Mouse (Mus musculus) layer of hippocampus, postnatal 10 days (tissue): Measurements from ENCODE around the gene Stab2. TPM values are rescaled to one million over a fixed set of nuclear protein-coding genes. Genes with fewer than 3 reads are reported as not detected.
A peak's percentile ranks its signal among the peaks of the same experiment; 100 is the strongest.

Source experiments
- DNase-seq, 2 experiments: peaks; one replicate each; pipeline ENCODE4 v3.0.0; 2021; ENCODE audit warnings: low spot score in 2 of 2
- total RNA-seq, 2 experiments: library from RNA; stranded (reverse); gene quantifications; 2 replicates each; pipeline ENCODE4 v1.2.3; 2021

The Stab2 gene
- total RNA-seq, 2 experiments from 2014 or later = 0.47 to 0.55 TPM

DNA sequence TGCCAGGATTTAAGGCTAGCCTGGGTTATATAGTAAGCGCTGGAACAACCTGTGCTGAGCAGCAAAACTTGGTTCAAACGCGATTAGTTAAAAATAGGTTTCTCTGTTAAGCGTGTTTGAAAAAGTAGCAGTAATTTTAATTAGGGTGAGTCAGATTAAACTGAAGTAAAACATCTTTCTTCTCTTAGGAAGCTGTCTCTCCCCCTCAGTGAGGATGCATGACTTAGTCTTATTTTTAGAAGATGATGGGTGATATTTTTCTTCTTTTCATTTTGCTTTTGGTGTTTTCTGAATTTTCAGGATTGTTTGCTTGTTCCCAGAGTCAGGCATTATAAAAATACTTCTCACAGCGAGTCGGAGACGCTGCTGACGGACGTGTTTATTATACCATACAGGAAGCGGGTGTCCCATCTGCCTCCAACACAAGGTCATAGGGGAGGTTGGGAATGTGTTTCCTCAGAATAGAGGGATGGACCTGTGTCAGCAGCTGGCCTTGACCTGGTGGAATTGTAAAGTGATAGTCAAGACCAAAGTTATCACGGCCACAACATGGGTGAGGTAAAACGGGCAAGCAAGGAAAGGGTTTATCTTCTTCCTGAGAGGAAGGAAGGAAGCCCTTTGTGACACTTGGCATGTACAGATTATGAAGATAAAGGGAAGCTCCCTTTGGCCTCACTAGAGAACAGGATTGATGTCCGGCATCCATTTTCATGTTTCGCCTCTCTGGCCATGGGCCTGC is 15.4 kb downstream of the Stab2 start:
- DNase-seq = no peak

DNA sequence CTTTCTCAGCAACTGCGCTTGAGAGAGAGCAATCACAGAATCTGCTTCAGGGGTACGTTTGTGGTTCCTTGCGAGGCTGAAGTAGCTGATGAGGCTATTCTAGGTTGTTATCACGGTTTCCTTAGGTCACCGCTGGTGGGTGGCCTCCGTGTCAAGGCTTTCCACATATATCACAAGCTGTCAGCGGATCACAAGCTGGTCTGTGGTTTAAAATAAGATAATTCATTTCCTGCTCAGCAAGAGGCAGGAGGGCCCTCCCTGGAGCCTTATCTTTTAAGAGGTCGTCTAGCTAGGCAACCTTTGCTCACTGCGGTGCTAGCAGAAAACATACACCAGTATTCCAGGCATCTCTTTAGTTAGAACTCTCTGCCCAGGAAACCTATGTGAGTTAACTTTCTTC is 17.2 kb downstream of the Stab2 start:
- no peak for DNase-seq

DNA sequence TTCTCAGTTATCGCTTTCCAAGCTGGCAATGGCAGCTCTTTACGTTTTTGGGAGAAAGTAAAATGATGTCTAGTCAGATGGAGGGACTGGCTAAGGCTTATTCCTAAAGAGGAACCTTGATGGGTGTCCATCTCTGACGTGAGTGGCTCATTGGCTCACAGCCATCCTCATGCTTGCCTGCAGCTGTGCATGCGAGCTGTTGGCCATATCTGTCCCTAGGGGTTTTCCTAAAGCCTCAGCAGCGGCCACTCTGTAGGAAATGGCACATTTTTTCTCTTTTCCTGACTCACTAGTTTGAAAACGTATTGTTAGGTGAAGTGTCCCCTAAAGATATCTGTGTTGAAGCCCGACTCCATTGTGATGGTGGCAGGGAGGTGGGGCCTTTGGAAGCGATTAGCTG is 18.0 kb downstream of the Stab2 start:
- no peak for DNase-seq

DNA sequence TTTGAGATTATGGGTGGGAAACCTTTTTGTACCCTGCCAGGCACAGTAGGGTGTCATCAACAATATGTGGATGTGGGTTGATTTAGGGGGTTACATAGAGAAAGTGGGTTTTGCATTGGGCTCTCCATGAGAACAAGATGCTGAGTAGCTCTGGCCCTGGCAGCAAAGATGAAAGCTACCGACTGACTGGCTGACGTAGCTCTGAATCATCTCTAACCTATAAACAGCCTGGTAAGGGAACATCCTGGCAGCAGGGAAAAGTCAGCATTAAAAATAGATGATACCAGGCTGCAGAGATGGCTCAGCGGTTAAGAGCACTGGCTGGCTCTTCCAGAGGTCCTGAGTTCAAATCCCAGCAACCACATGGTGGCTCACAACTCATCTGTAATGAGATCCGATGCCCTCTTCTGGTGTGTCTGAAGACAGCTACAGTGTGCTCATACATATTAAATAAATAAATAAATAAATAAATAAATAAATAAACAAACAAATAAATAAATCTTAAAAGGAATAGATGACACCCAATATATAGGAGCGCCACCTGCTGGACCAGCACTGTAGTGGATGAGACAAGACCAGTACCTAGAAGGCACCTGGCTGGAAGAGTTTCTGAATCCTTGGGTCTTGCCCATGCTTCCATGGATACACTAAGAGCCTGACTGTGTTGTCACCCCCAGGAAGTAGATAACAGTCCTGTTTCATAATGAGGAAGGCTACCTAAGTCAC is 31.7 kb downstream of the Stab2 start:
- peak in 1 of 2 experiments; percentile 45 for DNase-seq

DNA sequence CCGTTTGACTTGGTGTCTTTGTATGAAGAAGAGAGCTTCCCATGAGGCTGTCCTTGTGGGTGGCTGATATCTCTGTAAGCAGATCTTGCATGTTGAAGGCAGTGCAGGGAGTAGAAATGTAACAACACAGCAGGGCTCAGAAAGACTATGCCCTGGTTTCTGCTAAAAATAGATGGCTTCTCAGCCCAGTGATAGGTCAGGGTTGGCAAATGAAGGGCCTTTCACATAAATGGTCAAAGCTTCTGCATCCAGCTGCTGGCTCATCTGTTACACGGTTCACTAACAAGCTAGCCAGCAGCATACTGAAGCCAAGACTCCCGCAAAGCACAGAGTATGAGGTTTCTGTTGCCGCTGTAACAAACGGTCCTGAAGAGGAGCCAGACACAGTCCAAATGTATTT is 34.5 kb downstream of the Stab2 start:
- DNase-seq = no peak

DNA sequence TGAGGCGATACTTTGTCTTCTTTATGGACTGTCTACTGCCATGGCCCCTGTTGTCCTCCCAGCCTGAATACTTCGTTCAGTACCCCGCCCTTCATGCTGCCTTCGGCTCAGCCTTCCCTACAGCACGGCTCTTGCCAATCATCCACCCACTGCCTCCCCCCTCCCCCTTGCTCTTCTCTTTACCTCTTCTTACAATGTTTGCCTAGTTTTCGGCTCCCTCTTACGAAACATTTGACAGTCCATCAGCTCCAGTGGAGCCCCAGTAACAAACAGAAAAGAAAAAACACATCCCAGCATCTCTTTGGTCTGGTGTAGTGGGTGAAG is 35.4 kb downstream of the Stab2 start:
- no peak for DNase-seq

DNA sequence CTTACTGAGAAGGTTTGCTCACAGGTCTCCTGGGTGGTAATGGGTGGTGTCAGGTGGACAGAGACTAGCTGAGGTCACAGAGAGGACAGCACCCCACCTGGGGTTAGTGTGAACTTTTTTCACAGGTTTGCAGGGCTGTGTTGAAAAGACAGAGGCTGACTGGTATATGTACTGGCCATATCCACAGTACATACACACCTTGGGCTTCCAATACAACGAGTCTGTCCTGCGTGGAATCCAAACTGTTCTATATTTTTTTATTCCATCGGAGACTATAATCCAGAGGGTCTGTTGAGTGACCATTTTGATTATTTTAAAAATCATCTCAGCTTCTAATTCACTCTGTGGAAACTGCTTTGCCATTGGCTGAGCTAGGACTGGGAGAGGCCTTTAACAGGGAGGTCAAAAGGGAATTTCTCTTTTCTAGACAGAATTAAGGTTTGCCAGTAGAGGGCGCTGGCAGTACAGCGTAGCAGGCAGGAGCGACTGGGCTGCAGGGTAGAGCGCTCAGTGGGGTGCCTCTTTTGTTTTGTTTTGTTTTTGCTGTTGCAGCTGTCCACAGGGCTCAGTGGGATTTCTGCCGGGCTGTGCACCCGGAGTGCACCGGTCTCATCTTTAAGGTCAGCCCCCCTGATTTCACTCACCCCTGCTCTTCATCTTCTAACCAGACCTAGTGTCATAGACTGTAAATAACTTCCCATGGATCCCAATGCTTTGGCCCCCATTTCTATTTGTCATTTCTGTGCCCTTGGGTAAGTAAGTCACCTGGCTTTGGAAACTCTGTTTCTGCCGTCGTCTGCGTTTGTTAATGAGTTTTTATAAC is 35.9 kb downstream of the Stab2 start:
- DNase-seq = peak; percentile 70 to 79

DNA sequence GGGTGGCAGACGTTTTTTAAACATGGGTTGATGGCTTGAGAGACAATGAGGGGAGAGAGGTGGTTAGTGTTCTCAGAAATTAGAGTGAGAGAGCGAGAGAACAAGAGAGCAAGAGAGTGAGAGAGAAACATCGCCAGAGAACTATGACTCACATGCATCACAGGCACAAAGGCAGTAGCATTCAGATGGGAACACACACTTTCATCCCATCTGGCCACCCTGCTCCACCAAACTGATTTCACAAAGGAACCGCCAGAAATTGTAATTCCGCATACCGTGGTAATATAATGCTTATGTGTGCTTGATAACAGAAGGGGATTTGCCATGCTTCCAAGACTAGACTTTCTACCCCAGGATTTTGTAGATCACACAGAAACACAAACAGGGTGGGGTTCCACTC is 38.5 kb downstream of the Stab2 start:
- peak in 1 of 2 experiments; percentile 35 for DNase-seq

DNA sequence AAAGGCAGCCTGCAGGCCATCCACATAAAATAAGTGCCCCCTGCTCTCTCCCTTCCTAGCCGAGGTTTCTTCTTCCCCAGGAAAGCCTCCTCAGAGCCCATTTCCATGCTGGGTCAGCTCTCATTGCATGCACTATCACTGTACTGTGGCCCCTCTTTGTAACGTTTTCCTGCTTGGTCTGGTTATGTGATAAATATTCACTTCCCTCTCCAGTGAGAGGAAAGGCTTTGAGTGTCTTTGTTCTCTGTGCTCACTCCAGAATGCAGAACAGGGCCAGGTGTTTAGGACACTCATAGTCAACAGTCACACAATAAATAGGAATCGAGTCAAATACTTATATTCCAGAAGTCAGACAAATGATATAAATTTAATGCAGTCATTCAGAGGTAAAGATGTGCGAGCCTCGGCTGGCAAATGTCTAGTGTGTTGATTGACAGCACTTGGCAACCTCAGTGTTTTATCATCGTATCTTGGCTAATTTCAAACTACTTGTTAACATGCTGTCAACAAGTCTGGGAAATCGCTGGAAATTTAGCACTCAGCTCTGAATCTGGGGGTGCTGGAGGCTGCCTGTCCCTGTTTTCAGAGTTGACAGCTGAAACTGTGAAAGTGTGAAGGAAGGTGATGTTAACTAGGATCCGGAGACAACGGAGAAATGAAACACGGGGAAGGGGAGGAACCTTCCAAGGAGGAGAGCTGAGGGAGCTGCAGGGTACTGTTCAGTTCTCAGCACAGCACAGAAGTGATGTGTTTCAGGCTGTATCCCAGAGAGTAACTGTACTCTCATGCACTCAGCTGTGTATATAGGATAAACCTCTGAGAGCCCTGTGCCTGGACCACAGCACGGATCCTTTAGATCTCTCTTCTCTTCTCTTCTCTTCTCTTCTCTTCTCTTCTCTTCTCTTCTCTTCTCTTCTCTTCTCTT is 46.0 kb downstream of the Stab2 start:
- DNase-seq = no peak

DNA sequence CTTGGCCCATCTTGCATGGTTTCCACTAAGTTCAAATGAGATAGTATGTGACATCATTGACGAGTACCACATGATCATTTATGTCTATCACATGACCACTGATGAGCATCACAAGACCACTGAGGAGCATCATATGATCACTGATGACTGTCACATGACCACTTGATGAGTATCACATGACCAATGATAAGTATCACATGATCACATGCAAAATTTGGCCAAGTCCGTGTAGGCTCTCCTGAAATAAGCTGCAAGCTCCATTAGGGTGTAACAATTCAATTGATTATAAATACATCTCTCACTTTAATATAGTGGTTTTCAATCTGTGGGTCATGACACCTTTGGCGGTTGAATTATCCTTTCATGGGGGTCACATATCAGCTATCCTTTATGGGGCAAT is 52.5 kb downstream of the Stab2 start:
- no peak for DNase-seq

DNA sequence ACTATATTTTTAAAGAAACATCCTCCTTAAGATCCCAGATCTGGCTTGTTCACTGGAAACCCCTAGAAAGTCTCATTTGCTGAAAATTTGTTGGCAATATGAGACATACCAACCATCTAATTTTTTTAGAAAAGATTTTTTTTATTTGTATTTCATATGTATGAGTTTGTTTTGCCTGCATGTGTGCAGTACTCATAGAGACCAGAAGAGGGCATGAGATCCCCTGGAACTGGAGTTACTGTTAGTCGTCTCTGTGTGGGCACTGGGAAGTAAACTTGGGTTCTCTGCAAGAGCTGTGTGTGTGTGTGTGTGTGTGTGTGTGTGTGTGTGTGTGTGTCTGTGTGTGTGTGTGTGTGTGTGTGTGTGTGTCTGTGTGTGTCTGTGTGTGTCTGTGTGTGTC is 55.1 kb downstream of the Stab2 start:
- DNase-seq = no peak

DNA sequence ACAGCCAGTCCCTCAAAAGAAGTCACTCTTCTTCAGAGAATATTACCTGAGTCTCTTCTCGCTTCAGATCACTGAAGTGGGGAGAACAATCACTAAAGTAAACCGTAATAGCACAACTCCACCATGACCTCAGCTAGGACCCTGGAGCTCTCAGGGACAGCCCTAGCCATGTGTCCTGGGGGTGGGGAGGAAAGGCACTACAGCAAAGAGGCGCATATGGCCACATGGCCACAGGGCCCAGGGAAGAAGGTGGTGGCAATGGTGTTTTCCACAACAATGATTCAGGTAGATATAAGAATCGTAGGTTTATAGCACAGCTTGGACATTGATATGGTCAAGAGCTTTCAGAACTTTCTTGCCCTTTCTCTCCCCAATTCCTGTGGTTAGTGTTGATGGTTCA is 57.0 kb downstream of the Stab2 start:
- no peak for DNase-seq

DNA sequence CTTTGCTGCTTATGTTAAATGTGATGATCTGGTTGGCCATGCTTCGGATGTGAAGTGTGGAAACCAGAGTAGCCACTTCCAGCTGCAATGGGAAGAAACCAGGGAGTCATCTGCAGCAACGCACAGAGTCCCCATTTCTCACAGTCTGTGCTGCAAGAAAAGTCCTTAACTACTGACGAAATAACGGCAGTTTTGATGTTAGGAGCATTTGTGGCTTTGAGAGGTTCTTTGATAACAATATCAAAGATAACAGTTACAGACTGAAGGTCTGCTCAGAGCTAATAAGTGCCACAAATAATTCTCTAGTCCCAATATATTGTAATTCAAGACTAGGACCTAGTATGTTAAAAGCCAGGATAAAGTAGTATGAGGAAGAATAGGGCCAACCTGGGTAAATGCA is 57.9 kb downstream of the Stab2 start:
- DNase-seq = no peak

DNA sequence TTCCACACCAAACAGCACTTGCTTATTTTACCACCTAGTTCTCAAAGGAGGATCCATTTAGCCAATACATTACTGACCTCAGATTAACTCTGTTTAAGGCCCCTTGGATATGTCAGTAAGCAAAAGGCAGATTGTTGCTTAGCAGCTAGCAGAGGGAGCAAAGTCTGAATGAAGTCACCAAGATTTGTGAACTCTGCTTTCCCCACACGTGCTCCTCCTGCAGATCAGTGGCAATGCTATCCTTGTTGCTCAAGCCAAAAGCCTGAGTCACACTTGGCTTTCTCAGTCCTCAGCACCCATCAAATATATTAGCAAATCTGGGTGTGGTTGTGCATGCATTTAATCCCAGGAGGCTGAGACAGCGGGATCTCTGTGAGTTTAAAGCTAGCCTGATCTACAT is 60.3 kb downstream of the Stab2 start:
- no peak for DNase-seq

DNA sequence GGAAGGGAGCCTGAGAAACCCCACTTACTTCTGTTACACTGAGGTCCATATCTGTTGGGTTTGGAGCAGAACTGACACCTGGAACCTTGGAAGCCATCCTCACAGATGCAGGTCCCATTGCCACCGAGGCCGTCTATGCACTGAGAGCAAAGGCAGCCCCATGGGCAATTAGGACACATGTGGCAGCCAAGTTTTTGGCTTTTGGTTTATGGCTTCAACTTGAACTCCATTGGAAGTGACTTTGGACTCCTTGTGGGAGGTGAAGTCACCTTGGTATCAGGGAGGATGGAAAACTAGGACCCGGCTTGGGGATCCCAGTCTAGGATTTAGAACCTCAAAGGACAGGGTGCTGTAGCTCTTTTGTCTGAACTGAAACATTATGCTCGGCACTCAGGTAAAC is 67.2 kb downstream of the Stab2 start:
- DNase-seq = no peak

DNA sequence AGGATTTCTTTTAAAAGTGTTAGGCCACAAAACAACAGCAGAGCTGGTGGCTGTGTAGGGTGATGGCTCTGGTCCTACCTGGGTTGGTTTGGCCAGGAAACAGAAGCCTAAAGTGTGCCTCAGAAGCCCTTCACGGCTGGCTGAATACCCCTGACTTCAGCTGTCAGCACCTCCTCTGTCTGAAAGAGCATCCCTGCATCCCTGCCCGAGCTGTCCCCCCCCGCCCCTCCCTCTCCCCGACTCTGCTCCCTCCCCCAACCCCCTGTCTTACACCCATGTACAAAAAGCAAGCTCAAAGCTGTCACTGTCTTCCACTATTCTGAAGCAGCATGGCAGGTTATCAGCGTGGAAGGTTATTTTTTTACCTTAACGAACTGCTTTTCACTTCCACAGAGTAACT is 73.4 kb downstream of the Stab2 start:
- DNase-seq = no peak

DNA sequence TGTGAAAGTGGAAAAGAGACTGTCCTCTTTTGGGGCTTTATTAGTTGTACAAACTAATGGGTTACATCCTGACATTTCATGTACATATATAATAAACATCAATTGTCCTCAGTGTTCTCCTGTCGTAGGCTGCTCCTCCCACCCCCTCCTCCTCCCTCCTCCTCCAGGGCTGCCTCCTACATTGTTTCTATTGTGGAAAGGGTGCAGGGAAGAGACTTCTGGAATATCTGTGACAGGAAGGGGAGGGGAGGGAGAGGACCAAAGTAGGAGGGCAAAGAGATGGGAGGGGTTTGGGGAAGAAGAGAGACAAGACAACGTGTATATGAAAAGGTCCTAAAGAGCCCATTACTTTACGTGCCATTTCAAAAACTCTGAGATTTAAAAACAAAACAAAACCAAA is 73.9 kb downstream of the Stab2 start:
- no peak for DNase-seq

DNA sequence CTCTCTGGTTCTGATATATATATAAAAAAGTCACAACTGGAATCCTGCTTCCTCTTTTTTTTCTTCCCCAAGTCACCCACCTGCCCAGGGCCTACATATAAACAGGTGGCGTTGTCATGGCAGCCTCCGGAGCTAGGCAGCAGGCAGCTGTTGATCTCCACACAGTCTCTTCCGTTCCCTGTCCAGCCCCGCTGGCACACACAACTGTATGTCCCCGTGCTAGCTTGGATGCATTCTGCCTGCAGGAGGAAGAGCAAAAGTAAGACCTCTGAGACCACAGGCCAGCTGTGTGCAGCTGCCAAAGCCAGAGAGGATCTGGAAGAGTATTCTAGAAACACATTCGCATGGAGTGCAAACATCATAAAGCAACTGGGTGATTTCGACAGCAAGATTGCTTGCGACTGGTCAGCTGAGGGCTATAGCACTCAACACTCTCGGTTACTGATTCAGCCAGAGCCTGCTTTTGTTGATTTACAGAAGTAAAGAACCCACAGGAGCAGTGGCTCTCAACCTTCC is 74.6 kb downstream of the Stab2 start:
- no peak for DNase-seq

DNA sequence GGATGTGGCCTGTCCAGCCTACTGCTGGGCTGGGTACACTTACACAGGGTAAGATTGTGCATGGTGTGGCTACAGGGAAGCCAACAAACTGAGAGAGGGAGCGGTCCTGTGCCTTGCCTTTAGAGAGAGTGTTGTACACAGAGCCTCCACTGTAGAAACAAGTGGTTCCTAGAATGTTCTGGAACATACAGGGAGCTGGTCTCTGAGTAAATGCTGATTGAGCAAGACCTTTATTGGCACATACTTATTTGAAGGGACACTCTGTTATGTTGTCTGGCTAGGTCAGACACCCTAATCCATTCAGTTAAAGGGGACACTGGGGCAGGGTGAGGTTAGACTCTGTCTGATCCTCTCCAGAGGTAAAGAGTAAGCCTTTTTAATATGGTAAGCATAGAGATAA is 84.2 kb downstream of the Stab2 start:
- DNase-seq = no peak

DNA sequence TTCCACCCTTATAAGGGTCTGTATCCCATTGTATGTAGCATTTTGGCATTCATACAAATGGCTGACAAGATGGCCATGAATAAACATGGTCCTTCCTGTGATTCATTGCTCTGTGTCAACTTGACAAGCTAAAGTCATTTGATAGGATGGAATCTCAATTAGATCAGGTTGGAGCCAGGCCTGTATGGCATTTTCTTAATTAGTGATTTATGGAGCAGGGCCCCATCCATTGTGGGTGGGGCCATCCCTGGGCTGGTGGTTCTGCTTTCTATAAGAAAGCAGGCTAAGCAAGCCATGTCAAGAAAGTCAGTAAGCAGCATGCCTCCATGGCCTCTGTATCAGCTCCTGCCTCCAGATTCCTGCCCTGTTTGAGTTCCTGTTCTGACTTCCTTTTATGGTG is 92.2 kb downstream of the Stab2 start:
- DNase-seq = no peak

DNA sequence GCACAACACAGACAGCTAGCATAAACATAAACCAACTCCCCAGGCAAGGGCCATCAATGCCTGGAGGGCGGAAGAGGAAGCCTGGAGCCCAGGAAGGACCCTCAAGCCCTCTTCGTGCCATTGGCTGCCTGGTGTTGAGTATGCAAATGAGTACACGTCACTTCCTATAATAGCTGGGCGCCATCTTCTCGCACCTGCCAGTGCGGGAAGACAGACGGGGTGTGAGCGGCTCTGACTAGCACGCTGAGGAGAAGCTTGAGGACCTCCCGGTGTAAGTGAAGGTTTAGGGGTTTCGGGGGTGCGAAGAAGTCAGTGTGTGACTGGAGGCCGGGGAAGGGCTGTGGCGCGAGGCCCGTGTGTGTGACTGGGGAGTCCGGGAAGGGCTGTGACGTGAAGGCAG is 99.3 kb downstream of the Stab2 start:
- no peak for DNase-seq
